Mouse (Mus musculus): ENCODE data around the gene Nmnat2.

Nmnat2 gene

GRCm38 (mm10) chr1:153094226-153095076 is 139.7 kb downstream of the Nmnat2 start:
- DNase-seq: no peak

- no peak for DNase-seq
These were observed 140.5 kb downstream of the Nmnat2 start for GRCm38 (mm10) chr1:153095328-153095727.

- no peak for DNase-seq
These were observed 141.3 kb downstream of the Nmnat2 start for GRCm38 (mm10) chr1:153095826-153096727.

DNA sequence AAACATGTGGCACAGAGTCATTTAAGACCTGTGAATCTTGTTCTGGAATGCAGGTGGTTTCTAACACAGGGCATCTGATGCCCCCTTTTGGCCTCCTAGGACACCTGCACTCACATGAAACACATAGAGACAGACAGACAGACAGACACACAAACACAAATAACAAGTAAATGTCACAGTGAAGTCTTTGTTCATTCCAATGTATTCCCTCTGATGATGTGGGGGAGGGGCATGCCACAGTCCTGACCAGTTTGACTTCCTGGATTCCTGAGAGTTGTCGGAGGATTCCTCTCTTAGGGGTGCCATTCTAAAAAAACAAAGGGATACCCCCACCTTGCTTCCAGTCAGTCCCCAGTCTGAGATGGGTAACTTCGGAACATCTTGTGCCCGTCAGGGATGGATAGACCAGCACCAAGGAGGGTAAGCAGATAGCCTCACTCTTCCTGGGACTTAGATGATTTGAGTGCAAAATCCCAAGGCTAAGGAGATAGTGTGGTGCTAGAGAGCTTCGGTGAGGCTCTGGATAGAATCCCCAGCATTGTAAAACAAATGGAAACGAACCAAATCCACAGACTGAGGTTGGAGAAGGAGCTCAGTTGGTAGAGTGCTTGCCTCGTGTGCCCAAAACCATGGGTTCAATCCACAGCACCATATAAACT is 142.4 kb downstream of the Nmnat2 start:
- no peak for DNase-seq

DNA sequence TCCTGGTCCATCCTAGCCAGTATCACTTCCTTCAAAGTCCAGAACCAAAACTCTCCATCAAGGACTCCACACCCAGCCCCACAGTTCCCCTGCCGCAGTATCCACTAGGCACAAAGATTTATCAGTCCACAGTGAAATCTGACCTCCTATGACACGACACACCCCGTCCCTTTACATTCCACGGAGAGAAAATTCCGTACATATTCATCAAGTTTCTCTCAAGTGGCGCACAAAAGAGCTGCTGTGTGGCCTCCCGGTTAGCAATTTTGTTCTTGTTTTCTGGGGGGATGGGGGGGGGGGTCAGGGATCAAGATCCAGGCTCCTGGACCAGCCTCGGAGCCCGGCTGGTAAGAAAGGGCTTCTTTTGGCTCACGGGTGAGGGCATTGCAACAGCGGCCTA is 143.8 kb downstream of the Nmnat2 start:
- no peak for DNase-seq

DNA sequence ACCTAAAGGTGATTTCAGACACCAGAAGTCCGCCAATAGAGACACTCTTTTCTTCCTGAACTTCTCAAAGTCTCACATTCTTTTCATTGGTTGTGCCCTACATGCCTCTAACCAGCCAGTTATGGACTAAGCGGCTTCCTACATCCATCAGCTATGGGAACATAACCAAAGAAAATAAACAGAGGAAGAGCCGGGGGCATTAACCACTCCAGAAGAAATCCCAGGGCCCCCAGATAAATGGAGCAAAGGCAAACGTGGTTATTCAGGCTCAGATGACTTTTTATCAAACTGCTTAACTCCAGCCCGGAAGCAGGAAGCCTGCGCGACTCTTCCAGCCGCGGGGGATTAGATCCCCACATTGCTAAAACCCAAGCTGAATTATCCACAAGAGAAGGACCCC is 146.1 kb downstream of the Nmnat2 start:
- no peak for DNase-seq

DNA sequence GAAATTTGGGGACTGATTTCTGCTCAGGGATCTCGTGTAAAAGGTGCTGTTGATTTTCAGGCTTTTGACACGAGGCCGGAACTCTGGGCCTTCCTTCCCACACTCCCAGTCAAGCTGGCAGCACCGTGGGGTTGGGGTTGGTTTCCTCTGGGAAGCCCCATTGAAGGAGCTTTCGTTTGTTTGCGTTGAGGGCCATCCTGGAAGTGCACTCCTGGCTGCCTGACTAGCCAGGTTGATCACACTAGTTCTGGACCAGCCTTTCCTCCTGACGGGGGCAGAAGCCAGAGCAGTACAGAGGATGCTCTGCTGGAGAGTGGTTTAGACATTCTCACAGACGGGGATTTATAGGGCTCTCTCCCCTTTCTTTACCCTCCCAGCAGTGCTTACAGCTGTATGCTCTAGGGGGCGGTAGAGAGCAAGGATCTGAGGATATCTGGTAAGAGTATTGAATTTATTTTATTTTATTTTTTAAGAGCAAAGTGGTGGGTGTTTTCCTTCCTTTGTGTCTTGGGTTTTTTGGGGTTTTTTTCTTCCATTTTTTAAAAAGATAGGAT is 146.6 kb downstream of the Nmnat2 start:
- peak; percentile 56 for DNase-seq

DNA sequence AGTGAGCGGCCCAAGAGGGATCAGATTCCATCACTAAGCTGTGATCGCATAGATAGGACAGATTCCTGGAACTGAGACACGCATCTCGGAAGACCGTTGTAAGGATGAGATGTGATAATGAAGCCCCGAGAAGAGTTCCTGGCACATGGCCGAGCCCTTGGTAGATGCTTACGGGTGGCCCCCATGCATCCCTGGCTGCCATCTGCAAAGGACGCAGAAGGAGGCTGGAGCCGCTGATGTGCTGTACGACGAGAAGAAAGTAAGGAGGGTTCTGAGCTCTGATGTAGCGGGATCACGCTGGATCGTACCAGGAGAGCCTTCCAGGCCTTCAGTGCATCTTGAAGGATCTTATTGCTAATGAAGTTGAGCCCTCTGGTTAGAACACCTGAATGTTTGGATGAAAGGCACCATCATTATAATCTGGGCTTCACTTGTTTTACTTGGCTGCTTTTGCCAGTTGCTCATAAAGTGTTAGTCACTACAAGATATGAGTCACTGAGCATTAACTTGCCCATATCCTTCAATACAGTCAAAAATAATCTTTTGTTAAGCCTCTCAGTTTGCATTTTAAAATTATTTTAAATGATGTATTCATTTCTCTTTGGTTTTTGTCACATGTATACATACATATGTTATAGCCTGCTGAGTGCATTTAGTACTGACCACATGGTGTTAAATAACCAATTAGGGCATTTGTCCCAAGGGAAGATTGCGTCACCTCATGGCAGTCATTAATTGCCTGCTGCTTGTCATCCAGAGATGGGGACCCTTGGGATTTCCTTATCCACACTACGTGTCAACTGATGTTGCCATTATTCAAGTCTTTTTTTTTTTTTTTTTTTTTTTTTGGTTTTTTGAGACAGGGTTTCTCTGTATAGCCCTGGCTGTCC is 147.7 kb downstream of the Nmnat2 start:
- no peak for DNase-seq

- DNase-seq: no peak
These were observed 148.4 kb downstream of the Nmnat2 start for GRCm38 (mm10) chr1:153103186-153103554.

DNA sequence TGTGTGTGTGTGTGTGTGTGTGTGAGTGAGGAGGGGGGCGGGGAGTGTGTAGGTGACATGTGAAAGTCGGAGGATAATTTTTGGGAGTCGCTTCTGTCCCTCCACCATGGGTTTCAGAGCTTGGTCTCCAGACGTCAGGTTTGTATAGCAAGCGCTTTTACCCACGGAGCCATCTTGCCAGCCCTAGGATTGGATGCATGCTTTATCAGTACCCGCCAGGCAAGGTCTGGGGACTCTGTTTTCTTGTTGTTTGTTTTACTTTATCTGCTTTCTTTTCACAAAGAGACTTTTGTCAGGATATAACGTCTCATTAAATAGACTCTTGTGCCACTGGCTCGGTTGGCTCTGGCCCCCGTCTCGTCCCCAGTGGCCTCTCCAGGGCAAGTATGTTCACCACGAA is 150.0 kb downstream of the Nmnat2 start:
- no peak for DNase-seq

- DNase-seq: peak; percentile 60
These were observed 153.1 kb downstream of the Nmnat2 start for GRCm38 (mm10) chr1:153107866-153108265.

GRCm38 (mm10) chr1:153109346-153109745 is 154.6 kb downstream of the Nmnat2 start:
- DNase-seq: no peak

DNA sequence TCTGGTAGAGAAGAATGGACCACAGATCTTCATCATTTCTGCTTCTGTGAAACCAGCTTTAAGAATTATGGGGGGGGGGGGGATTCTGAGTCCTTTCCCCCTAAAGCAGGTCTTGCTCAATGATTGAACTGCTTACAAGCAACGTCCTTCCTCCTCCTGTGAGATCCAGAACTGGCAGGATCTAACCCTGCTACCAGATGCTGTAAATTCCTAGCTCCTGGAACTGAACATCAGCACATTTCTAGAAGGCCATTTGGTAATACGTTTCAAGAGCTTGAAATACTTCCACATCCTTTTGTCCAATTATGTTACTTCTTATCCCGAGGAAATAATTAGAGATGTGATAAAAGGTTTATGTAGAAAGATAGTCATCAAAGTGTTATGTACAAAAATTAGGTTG is 155.0 kb downstream of the Nmnat2 start:
- DNase-seq: no peak

GRCm38 (mm10) chr1:153111596-153111995 is 156.8 kb downstream of the Nmnat2 start:
- no peak for DNase-seq

GRCm38 (mm10) chr1:153115315-153115714 is 160.5 kb downstream of the Nmnat2 start:
- no peak for DNase-seq

- no peak for DNase-seq
These were observed 165.8 kb downstream of the Nmnat2 start for GRCm38 (mm10) chr1:153120544-153120943.

GRCm38 (mm10) chr1:153121320-153121719 is 166.5 kb downstream of the Nmnat2 start:
- no peak for DNase-seq

GRCm38 (mm10) chr1:153122764-153123163 is 168.0 kb downstream of the Nmnat2 start:
- DNase-seq: no peak

DNA sequence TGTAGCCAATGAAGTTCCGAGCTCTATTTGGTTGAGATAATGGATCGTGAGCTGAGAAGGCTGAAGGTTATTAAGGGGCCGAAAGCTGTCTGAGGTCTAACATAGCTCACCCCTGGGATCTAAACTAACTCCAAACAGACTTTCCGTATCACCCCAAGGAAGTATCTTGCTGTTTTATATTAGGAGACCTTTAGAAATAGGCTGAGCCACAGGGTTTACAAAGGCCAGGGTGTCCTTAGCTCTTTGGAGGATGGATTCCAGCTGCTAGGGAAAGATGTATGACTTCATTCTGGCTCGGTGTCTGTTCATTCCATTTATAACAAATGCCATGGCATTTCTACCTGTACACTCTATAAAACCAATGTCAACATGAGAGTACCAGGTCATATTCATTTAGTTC is 169.7 kb downstream of the Nmnat2 start:
- DNase-seq: no peak

- no peak for DNase-seq
These were observed 170.8 kb downstream of the Nmnat2 start for GRCm38 (mm10) chr1:153125287-153126275.
